Mouse (Mus musculus) liver, embryonic 15.5 days (tissue): Measurements from ENCODE around the gene Fyb. TPM values are rescaled to one million over a fixed set of nuclear protein-coding genes. Genes with fewer than 3 reads are reported as not detected.

Experiments
- ATAC-seq: fragments of 200-750 bp; cut with Nextera tagmentation; 2 replicates; pipeline ENCODE4 v1.8.0; 2017; ENCODE audit warnings: moderate number of reproducible peaks, mild to moderate bottlenecking, moderate library complexity; ENCODE audit not compliant: insufficient read depth
- H3K27ac ChIP-seq: fragments of 300-500 bp; sonication (generic); replicated peaks from 2 replicates; pipeline ENCODE4 v1.5.1; 2015; ENCODE audit warnings: mild to moderate bottlenecking, inconsistent platforms
- H3K27me3 ChIP-seq: fragments of 300-500 bp; sonication (generic); 2 replicates; pipeline ENCODE4 v1.6.1; 2015; ENCODE audit warnings: mild to moderate bottlenecking, inconsistent platforms
- H3K36me3 ChIP-seq: fragments of 300-500 bp; sonication (generic); replicated peaks from 2 replicates; pipeline ENCODE4 v1.6.1; 2015; ENCODE audit warnings: moderate library complexity, mild to moderate bottlenecking, inconsistent platforms
- H3K4me1 ChIP-seq: fragments of 300-500 bp; sonication (generic); replicated peaks from 2 replicates; pipeline ENCODE4 v1.6.1; 2015; ENCODE audit warnings: inconsistent platforms
- H3K4me2 ChIP-seq: fragments of 300-500 bp; sonication (generic); 2 replicates; pipeline ENCODE4 v1.6.1; 2015; ENCODE audit warnings: moderate library complexity, mild to moderate bottlenecking, inconsistent platforms
- H3K4me3 ChIP-seq: fragments of 300-500 bp; sonication (generic); replicated peaks from 2 replicates; pipeline ENCODE4 v1.5.1; 2015; ENCODE audit warnings: mild to moderate bottlenecking, inconsistent platforms
- H3K9ac ChIP-seq: fragments of 300-500 bp; sonication (generic); 2 replicates; pipeline ENCODE4 v1.6.1; 2015; ENCODE audit warnings: moderate library complexity, mild to moderate bottlenecking, inconsistent platforms
- H3K9me3 ChIP-seq: fragments of 300-500 bp; sonication (generic); replicated peaks from 2 replicates; pipeline ENCODE4 v1.6.1; 2016; ENCODE audit warnings: inconsistent platforms
- WGBS: fragments of 180-500 bp; shearing (Covaris S2); methylation state at CpG from one replicate; pipeline ENCODE4 v1.1.7; 2015; ENCODE audit warnings: mixed read lengths; ENCODE audit not compliant: insufficient replicate concordance; 5-methylcytosine and 5-hydroxymethylcytosine counted together
- polyA plus RNA-seq: library from polyadenylated mRNA; unstranded; fragments of >200 nt; fragmentation: Nextera tagmentation; extraction: Ambion mirVana; gene quantifications from 2 replicates; pipeline ENCODE4 v1.2.1, GENCODE M21; 2015

Gene Fyb
- polyA plus RNA-seq, 1 experiment from 2014 or later: 19.8 TPM

GRCm38 (mm10) chr15:6562629-6563028, 40.0 kb downstream of the Fyb start:
- 26% methylated on average over 2 of the region's 2 CpGs for WGBS
- H3K4me2 ChIP-seq: no peak overlapping the region

GRCm38 (mm10) chr15:6564977-6565421, 42.3 kb downstream of the Fyb start:
- H3K4me3 ChIP-seq: peak overlapping the region; percentile 18
- H3K9me3 ChIP-seq: no peaks in the 10 kb centered on the region
- H3K27ac ChIP-seq: no peak overlapping the region
- WGBS: 29% methylated on average over 11 of the region's 11 CpGs
- H3K4me1 ChIP-seq: peaks cover 2% of the 10 kb centered on the region; the same call in 1 of the 2 replicates
- peak overlapping the region; percentile 37 for H3K4me2 ChIP-seq
- ATAC-seq: peak; percentile 74
- H3K27me3 ChIP-seq: no peaks in the 10 kb centered on the region
- no peaks in the 10 kb centered on the region for H3K36me3 ChIP-seq
- H3K9ac ChIP-seq: no peak overlapping the region

More at GRCm38 (mm10) chr15:6562629-6563028, 40.0 kb downstream of the Fyb start:
- H3K4me1 ChIP-seq: peaks cover 3% of the 10 kb centered on the region; the same call in 1 of the 2 replicates
- H3K9me3 ChIP-seq: no peaks in the 10 kb centered on the region
- no peak overlapping the region for H3K27ac ChIP-seq
- no peaks in the 10 kb centered on the region for H3K27me3 ChIP-seq
- no peaks in the 10 kb centered on the region for H3K36me3 ChIP-seq
- H3K4me3 ChIP-seq: no peak overlapping the region
- no peak for ATAC-seq
- no peak overlapping the region for H3K9ac ChIP-seq

GRCm38 (mm10) chr15:6565873-6566272, 43.2 kb downstream of the Fyb start:
- no peak for ATAC-seq
- H3K27ac ChIP-seq: no peak overlapping the region
- H3K9me3 ChIP-seq: no peaks in the 10 kb centered on the region
- H3K4me1 ChIP-seq: peaks cover 2% of the 10 kb centered on the region; the same call in 1 of the 2 replicates
- 76% methylated on average over 4 of the region's 4 CpGs for WGBS
- no peak overlapping the region for H3K4me2 ChIP-seq
- no peak overlapping the region for H3K4me3 ChIP-seq
- H3K36me3 ChIP-seq: no peaks in the 10 kb centered on the region
- no peaks in the 10 kb centered on the region for H3K27me3 ChIP-seq
- no peak overlapping the region for H3K9ac ChIP-seq

GRCm38 (mm10) chr15:6567993-6568392, 45.3 kb downstream of the Fyb start:
- H3K4me3 ChIP-seq: no peak overlapping the region
- 63% methylated on average over 5 of the region's 5 CpGs for WGBS
- no peaks in the 10 kb centered on the region for H3K36me3 ChIP-seq
- H3K27ac ChIP-seq: no peak overlapping the region
- no peaks in the 10 kb centered on the region for H3K27me3 ChIP-seq
- no peak for ATAC-seq
- H3K4me1 ChIP-seq: peaks cover 2% of the 10 kb centered on the region; the same call in 1 of the 2 replicates
- H3K9ac ChIP-seq: no peak overlapping the region
- H3K4me2 ChIP-seq: no peak overlapping the region
- H3K9me3 ChIP-seq: no peaks in the 10 kb centered on the region

- 56% methylated on average over 3 of the region's 3 CpGs for WGBS
- H3K4me2 ChIP-seq: no peak overlapping the region
- H3K4me1 ChIP-seq: peaks cover 2% of the 10 kb centered on the region; the same call in 1 of the 2 replicates
- H3K9me3 ChIP-seq: no peaks in the 10 kb centered on the region
- H3K27ac ChIP-seq: no peak overlapping the region
- H3K27me3 ChIP-seq: no peaks in the 10 kb centered on the region
- H3K4me3 ChIP-seq: no peak overlapping the region
- no peak overlapping the region for H3K9ac ChIP-seq
- no peaks in the 10 kb centered on the region for H3K36me3 ChIP-seq
- ATAC-seq: no peak
Observed at GRCm38 (mm10) chr15:6568605-6569004, 46.0 kb downstream of the Fyb start.

GRCm38 (mm10) chr15:6569074-6569473, 46.4 kb downstream of the Fyb start:
- 21% methylated on average over 5 of the region's 5 CpGs for WGBS
- peaks cover 2% of the 10 kb centered on the region; the same call in 1 of the 2 replicates for H3K4me1 ChIP-seq
- H3K4me3 ChIP-seq: no peak overlapping the region
- no peak overlapping the region for H3K9ac ChIP-seq
- ATAC-seq: peak; percentile 26; the same call in 1 of the 2 replicates
- no peaks in the 10 kb centered on the region for H3K27me3 ChIP-seq
- H3K27ac ChIP-seq: no peak overlapping the region
- H3K4me2 ChIP-seq: no peak overlapping the region
- H3K36me3 ChIP-seq: no peaks in the 10 kb centered on the region
- no peaks in the 10 kb centered on the region for H3K9me3 ChIP-seq

- Histone ChIP-seq H3K27ac (no peak overlapping the region), H3K4me1 (peaks cover 2% of the 10 kb centered on the region; the same call in 1 of the 2 replicates), H3K27me3 (no peaks in the 10 kb centered on the region), H3K4me3 (no peak overlapping the region), H3K36me3 (no peaks in the 10 kb centered on the region), H3K9me3 (no peaks in the 10 kb centered on the region), H3K4me2 (no peak overlapping the region), H3K9ac (no peak overlapping the region)
- WGBS: 70% methylated on average over 2 of the region's 2 CpGs
- ATAC-seq: no peak
Observed at GRCm38 (mm10) chr15:6570164-6570861, 47.7 kb downstream of the Fyb start.

GRCm38 (mm10) chr15:6570876-6571275, 48.2 kb downstream of the Fyb start:
- 8% methylated on average over 7 of the region's 7 CpGs for WGBS
- H3K27ac ChIP-seq: no peak overlapping the region
- no peak overlapping the region for H3K4me2 ChIP-seq
- H3K27me3 ChIP-seq: no peaks in the 10 kb centered on the region
- no peak overlapping the region for H3K4me3 ChIP-seq
- ATAC-seq: 0 out of 2 replicates have a peak, but pooled peaks have one; percentile 40
- H3K36me3 ChIP-seq: no peaks in the 10 kb centered on the region
- H3K4me1 ChIP-seq: peaks cover 2% of the 10 kb centered on the region; the same call in 1 of the 2 replicates
- no peaks in the 10 kb centered on the region for H3K9me3 ChIP-seq
- H3K9ac ChIP-seq: no peak overlapping the region

- 28% methylated on average over 5 of the region's 5 CpGs for WGBS
- Histone ChIP-seq H3K9ac (no peak overlapping the region), H3K4me3 (no peak overlapping the region), H3K27me3 (no peaks in the 10 kb centered on the region), H3K36me3 (no peaks in the 10 kb centered on the region), H3K4me1 (peaks cover 15% of the 10 kb centered on the region), H3K27ac (no peak overlapping the region), H3K4me2 (no peak overlapping the region), H3K9me3 (no peaks in the 10 kb centered on the region)
- ATAC-seq: no peak
Observed at GRCm38 (mm10) chr15:6574283-6574960, 51.8 kb downstream of the Fyb start.

- H3K27ac ChIP-seq: no peak overlapping the region
- 0 out of 2 replicates have a peak, but pooled peaks have one; percentile 34 for ATAC-seq
- H3K4me2 ChIP-seq: no peak overlapping the region
Observed at GRCm38 (mm10) chr15:6577971-6578370, 55.3 kb downstream of the Fyb start.

GRCm38 (mm10) chr15:6578654-6579053, 56.0 kb downstream of the Fyb start:
- Histone ChIP-seq H3K4me3 (no peak overlapping the region), H3K36me3 (no peaks in the 10 kb centered on the region), H3K27ac (no peak overlapping the region), H3K4me2 (0 out of 2 replicates have a peak overlapping the region, but pooled peaks have one; percentile 50), H3K9ac (no peak overlapping the region), H3K4me1 (peaks cover 21% of the 10 kb centered on the region), H3K27me3 (no peaks in the 10 kb centered on the region), H3K9me3 (no peaks in the 10 kb centered on the region)
- ATAC-seq: no peak
- WGBS: 60% methylated on average over 2 of the region's 2 CpGs

More at GRCm38 (mm10) chr15:6577971-6578370, 55.3 kb downstream of the Fyb start:
- Histone ChIP-seq H3K4me1 (peaks cover 21% of the 10 kb centered on the region), H3K9me3 (no peaks in the 10 kb centered on the region), H3K36me3 (no peaks in the 10 kb centered on the region), H3K27me3 (no peaks in the 10 kb centered on the region), H3K4me3 (no peak overlapping the region), H3K9ac (no peak overlapping the region)
- WGBS: 14% methylated on average over 9 of the region's 9 CpGs
